18 mouse cellular contexts compared by ENCODE assay signal in the genomic region with DNA sequence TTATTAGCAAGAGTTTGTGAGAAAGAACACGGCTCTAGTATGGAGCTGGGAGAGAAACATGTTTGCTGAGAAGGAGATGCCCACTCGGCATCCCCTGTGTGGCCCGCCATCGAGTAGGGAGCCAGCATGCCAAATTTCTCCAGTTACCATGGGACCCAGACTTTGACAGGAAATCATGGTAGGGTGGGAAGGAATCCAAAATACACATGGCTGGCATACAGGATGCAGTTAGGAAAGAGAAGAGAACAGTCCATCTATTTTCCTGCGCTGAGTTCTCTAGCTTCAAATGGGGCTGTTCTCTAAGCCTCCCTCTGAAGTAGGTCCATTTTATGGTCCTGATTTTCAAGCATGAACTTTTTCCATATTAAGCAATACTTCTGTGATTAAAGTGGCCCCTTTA. TPM values are rescaled to one million over a fixed set of nuclear protein-coding genes. Genes with fewer than 3 reads are reported as not detected.
A peak's percentile ranks its signal among the peaks of the same experiment; 100 is the strongest.
DNase-seq lines count a peak whose midpoint lies in the region; ATAC-seq lines count a peak whose summit lies in the region.
"Had no signal": no experiment of that assay in that cellular context is flagged by ENCODE, and none has a peak within 500 bp of the region (broad histone marks: within the 10 kb centered on the region; RNA-seq: fewer than 3 reads in every experiment).

No protein-coding gene starts in this region.

- H3K9ac ChIP-seq in heart, embryonic 15.5 days, result no peak overlapping the region
- H3K9ac ChIP-seq in lung, embryonic 15.5 days, result no peak overlapping the region
- no peak overlapping the region for H3K9ac ChIP-seq in limb, embryonic 12.5 days (replicated peaks)
- H3K9ac ChIP-seq: embryonic facial prominence, embryonic 12.5 days; intestine, embryonic 15.5 days; neural tube, embryonic 12.5 days had no signal

- H3K4me1 ChIP-seq in heart, embryonic 15.5 days (replicated peaks), result peaks cover 80% of the 10 kb centered on the region
- H3K4me1 ChIP-seq in lung, embryonic 15.5 days, result peaks cover 23% of the 10 kb centered on the region
- peaks cover 86% of the 10 kb centered on the region for H3K4me1 ChIP-seq in limb, embryonic 12.5 days (replicated peaks)

- no peaks in the 10 kb centered on the region for H3K36me3 ChIP-seq in heart, embryonic 15.5 days
- H3K36me3 ChIP-seq in lung, embryonic 15.5 days, result no peaks in the 10 kb centered on the region
- H3K36me3 ChIP-seq in limb, embryonic 12.5 days, result no peaks in the 10 kb centered on the region
- H3K36me3 ChIP-seq: embryonic facial prominence, embryonic 12.5 days; intestine, embryonic 15.5 days; neural tube, embryonic 12.5 days had no signal

- no peak overlapping the region for H3K4me2 ChIP-seq in heart, embryonic 15.5 days
- H3K4me2 ChIP-seq in lung, embryonic 15.5 days, result no peak overlapping the region
- no peak overlapping the region for H3K4me2 ChIP-seq in limb, embryonic 12.5 days
- H3K4me2 ChIP-seq: embryonic facial prominence, embryonic 12.5 days; intestine, embryonic 15.5 days; midbrain, embryonic 11.5 days; neural tube, embryonic 12.5 days had no signal

- no peaks in the 10 kb centered on the region for H3K27me3 ChIP-seq in heart, embryonic 15.5 days
- H3K27me3 ChIP-seq in lung, embryonic 15.5 days, result no peaks in the 10 kb centered on the region
- no peaks in the 10 kb centered on the region for H3K27me3 ChIP-seq in limb, embryonic 12.5 days
- H3K27me3 ChIP-seq: embryonic facial prominence, embryonic 12.5 days; intestine, embryonic 15.5 days; neural tube, embryonic 12.5 days had no signal

- H3K9me3 ChIP-seq in heart, embryonic 15.5 days (replicated peaks), result no peaks in the 10 kb centered on the region
- H3K9me3 ChIP-seq in lung, embryonic 15.5 days, result no peaks in the 10 kb centered on the region
- no peaks in the 10 kb centered on the region for H3K9me3 ChIP-seq in limb, embryonic 12.5 days
- H3K9me3 ChIP-seq: embryonic facial prominence, embryonic 12.5 days; intestine, embryonic 15.5 days; neural tube, embryonic 12.5 days had no signal

- intact Hi-C loops in heart, postnatal 14 days (cut with DNase I), result no loop called here

- peak; percentile 31 for DNase-seq in adrenal gland, postnatal 14 days
- DNase-seq in adrenal gland, adult 18-20 months (ENCODE audit: low spot score in 2 of 2), result no peak
- no peak for DNase-seq in heart, postnatal 14 days
- no peak for DNase-seq in lung, postnatal 4 days
- DNase-seq in left cerebral cortex, adult 11 months (ENCODE audit: low spot score), result no peak
- DNase-seq: B cell, adult 2 months; cerebellum, adult 9-11 months; gastrocnemius, postnatal 36 days; kidney, postnatal 36 days; thymus, postnatal 36 days had no signal

- H3K27ac ChIP-seq in heart, embryonic 15.5 days, result peak overlapping the region; percentile 64
- H3K27ac ChIP-seq in lung, embryonic 15.5 days, result peak overlapping the region; percentile 25; the same call in 1 of the 2 replicates
- peak overlapping the region; percentile 85 for H3K27ac ChIP-seq in limb, embryonic 12.5 days
- H3K27ac ChIP-seq: intestine, embryonic 15.5 days; neural tube, embryonic 12.5 days; stomach, postnatal 0 days had no signal

- no peak for ATAC-seq in heart, embryonic 15.5 days (replicated peaks; ENCODE audit: insufficient number of reproducible peaks, insufficient read depth, low FRiP score, low read depth)
- ATAC-seq in lung, embryonic 15.5 days (ENCODE audit: borderline replicate concordance, extremely low read depth, low FRiP score, low TSS enrichment), result no peak
- no peak for ATAC-seq in limb, embryonic 12.5 days (ENCODE audit: insufficient number of reproducible peaks, insufficient read depth, low FRiP score, low TSS enrichment, low read depth)
- ATAC-seq: intestine, embryonic 15.5 days had no signal

- no peak overlapping the region for H3K4me3 ChIP-seq in heart, embryonic 15.5 days
- no peak overlapping the region for H3K4me3 ChIP-seq in lung, embryonic 15.5 days
- no peak overlapping the region for H3K4me3 ChIP-seq in limb, embryonic 12.5 days (replicated peaks)
- H3K4me3 ChIP-seq: embryonic facial prominence, embryonic 12.5 days; intestine, embryonic 15.5 days; neural tube, embryonic 12.5 days had no signal

- WGBS in heart, embryonic 15.5 days, result 60% methylated on average over 5 of the region's 5 CpGs
- WGBS in lung, embryonic 15.5 days, result 52% methylated on average over 5 of the region's 5 CpGs
- WGBS in limb, embryonic 12.5 days, result 61% methylated on average over 5 of the region's 5 CpGs

RNA-seq across cellular contexts. Expression of a gene that starts 22.7 kb away (rescaled TPM):
- 12.0 and 17.0 TPM in 2 replicates for total RNA-seq in adrenal gland, postnatal 14 days (2021)
- total RNA-seq in adrenal gland, adult 18-20 months (2021), result 10 to 100 TPM; 17.3 to 74.9 TPM
- polyA plus RNA-seq in heart, embryonic 15.5 days (2015; fragmentation: Nextera tagmentation; extraction: Ambion mirVana), result 20.2 and 21.4 TPM in 2 replicates
- total RNA-seq in heart, postnatal 14 days (2021), result 10 to 100 TPM; 18.1 to 21.6 TPM
- polyA plus RNA-seq in lung, embryonic 15.5 days (2015; fragmentation: Nextera tagmentation; extraction: Ambion mirVana), result 8.3 and 8.5 TPM in 2 replicates
- polyA plus RNA-seq in limb, embryonic 12.5 days (2016; fragmentation: Nextera tagmentation; extraction: Ambion mirVana), result 19.6 and 21.5 TPM in 2 replicates

Comparison
In these comparisons a context has a peak if more than half of its experiments do, and no peak if none do; other contexts are left out.
1. H3K27ac ChIP-seq: peak in every context shown above with its lines; median percentile 85 in limb, embryonic 12.5 days; 64 in heart, embryonic 15.5 days; 25 in lung, embryonic 15.5 days.